Mouse (Mus musculus): ENCODE data around the gene Vps13a. TPM values are rescaled to one million over a fixed set of nuclear protein-coding genes. Genes with fewer than 3 reads are reported as not detected.

Vps13a gene
- polyA plus RNA-seq, 1 experiment from 2014 or later: 9.4 TPM

- Histone ChIP-seq H3K27ac (replicated peaks) (no peak overlapping the region), H3K4me3 (no peak overlapping the region), H3K36me3 (no peaks in the 10 kb centered on the region), H3K27me3 (ENCODE audit: low read depth, poor library complexity, severe bottlenecking) (no peaks in the 10 kb centered on the region), H3K4me1 (no peaks in the 10 kb centered on the region), H3K9me3 (replicated peaks) (no peaks in the 10 kb centered on the region)
- DNase-seq (ENCODE audit: low spot score): no peak
- WGBS: 89% methylated on average over 3 of the region's 3 CpGs
Observed at GRCm38 (mm10) chr19:16753151-16753550, 27.6 kb downstream of the Vps13a start.

GRCm38 (mm10) chr19:16736854-16737253, 43.9 kb downstream of the Vps13a start:
- 91% methylated on average over 4 of the region's 4 CpGs for WGBS
- H3K9me3 ChIP-seq (replicated peaks): no peaks in the 10 kb centered on the region
- H3K4me1 ChIP-seq: no peaks in the 10 kb centered on the region
- H3K4me3 ChIP-seq: no peak overlapping the region
- no peaks in the 10 kb centered on the region for H3K36me3 ChIP-seq
- H3K27me3 ChIP-seq (ENCODE audit: low read depth, poor library complexity, severe bottlenecking): no peaks in the 10 kb centered on the region
- DNase-seq (ENCODE audit: low spot score): no peak
- no peak overlapping the region for H3K27ac ChIP-seq (replicated peaks)

GRCm38 (mm10) chr19:16728729-16729128, 52.0 kb downstream of the Vps13a start:
- Histone ChIP-seq H3K4me3 (no peak overlapping the region), H3K9me3 (replicated peaks) (no peaks in the 10 kb centered on the region), H3K4me1 (no peaks in the 10 kb centered on the region), H3K36me3 (no peaks in the 10 kb centered on the region), H3K27ac (replicated peaks) (no peak overlapping the region), H3K27me3 (ENCODE audit: low read depth, poor library complexity, severe bottlenecking) (no peaks in the 10 kb centered on the region)
- WGBS: 66% methylated on average over 2 of the region's 2 CpGs
- DNase-seq (ENCODE audit: low spot score): no peak

- no peak for DNase-seq (ENCODE audit: low spot score)
- Histone ChIP-seq H3K27ac (replicated peaks) (no peak overlapping the region), H3K4me1 (no peaks in the 10 kb centered on the region), H3K27me3 (ENCODE audit: low read depth, poor library complexity, severe bottlenecking) (no peaks in the 10 kb centered on the region), H3K36me3 (peaks cover 5% of the 10 kb centered on the region), H3K4me3 (no peak overlapping the region), H3K9me3 (replicated peaks) (0 out of 2 replicates have a peak, but pooled peaks cover 4% of the 10 kb centered on the region)
- 96% methylated on average over 3 of the region's 3 CpGs for WGBS
Observed at GRCm38 (mm10) chr19:16715249-16715648, 65.5 kb downstream of the Vps13a start.

- 92% methylated on average over 1 of the region's 1 CpGs for WGBS
- DNase-seq (ENCODE audit: low spot score): no peak
- no peak overlapping the region for H3K4me3 ChIP-seq
- no peaks in the 10 kb centered on the region for H3K4me1 ChIP-seq
- H3K36me3 ChIP-seq: no peaks in the 10 kb centered on the region
- H3K9me3 ChIP-seq (replicated peaks): no peaks in the 10 kb centered on the region
- no peaks in the 10 kb centered on the region for H3K27me3 ChIP-seq (ENCODE audit: low read depth, poor library complexity, severe bottlenecking)
- no peak overlapping the region for H3K27ac ChIP-seq (replicated peaks)
Observed at GRCm38 (mm10) chr19:16701790-16702189, 78.9 kb downstream of the Vps13a start.

- no peak overlapping the region for H3K4me3 ChIP-seq
- H3K4me1 ChIP-seq: no peaks in the 10 kb centered on the region
- DNase-seq (ENCODE audit: low spot score): no peak
- no peak overlapping the region for H3K27ac ChIP-seq (replicated peaks)
- 0 out of 2 replicates have a peak, but pooled peaks cover 5% of the 10 kb centered on the region for H3K36me3 ChIP-seq
- no peaks in the 10 kb centered on the region for H3K9me3 ChIP-seq (replicated peaks)
- 96% methylated on average over 4 of the region's 4 CpGs for WGBS
- no peaks in the 10 kb centered on the region for H3K27me3 ChIP-seq (ENCODE audit: low read depth, poor library complexity, severe bottlenecking)
Observed at GRCm38 (mm10) chr19:16684922-16685321, 95.8 kb downstream of the Vps13a start.

- H3K27ac ChIP-seq (replicated peaks): no peak overlapping the region
- 85% methylated on average over 2 of the region's 2 CpGs for WGBS
- no peaks in the 10 kb centered on the region for H3K9me3 ChIP-seq (replicated peaks)
- H3K4me3 ChIP-seq: no peak overlapping the region
- 0 out of 2 replicates have a peak, but pooled peaks cover 5% of the 10 kb centered on the region for H3K36me3 ChIP-seq
- DNase-seq (ENCODE audit: low spot score): no peak
- no peaks in the 10 kb centered on the region for H3K27me3 ChIP-seq (ENCODE audit: low read depth, poor library complexity, severe bottlenecking)
- no peaks in the 10 kb centered on the region for H3K4me1 ChIP-seq
Observed at GRCm38 (mm10) chr19:16684210-16684609, 96.5 kb downstream of the Vps13a start.

- DNase-seq (ENCODE audit: low spot score): no peak
- peaks cover 8% of the 10 kb centered on the region for H3K4me1 ChIP-seq
- no peak overlapping the region for H3K4me3 ChIP-seq
- no peaks in the 10 kb centered on the region for H3K9me3 ChIP-seq (replicated peaks)
- no peaks in the 10 kb centered on the region for H3K27me3 ChIP-seq (ENCODE audit: low read depth, poor library complexity, severe bottlenecking)
- no peaks in the 10 kb centered on the region for H3K36me3 ChIP-seq
- peak overlapping the region; percentile 67 for H3K27ac ChIP-seq (replicated peaks)
- 33% methylated on average over 14 of the region's 14 CpGs for WGBS
Observed at GRCm38 (mm10) chr19:16625610-16626395, 154.9 kb downstream of the Vps13a start.

GRCm38 (mm10) chr19:16624994-16625393, 155.7 kb downstream of the Vps13a start:
- H3K9me3 ChIP-seq (replicated peaks): no peaks in the 10 kb centered on the region
- H3K4me3 ChIP-seq: no peak overlapping the region
- H3K36me3 ChIP-seq: no peaks in the 10 kb centered on the region
- DNase-seq (ENCODE audit: low spot score): no peak
- peaks cover 8% of the 10 kb centered on the region for H3K4me1 ChIP-seq
- H3K27me3 ChIP-seq (ENCODE audit: low read depth, poor library complexity, severe bottlenecking): no peaks in the 10 kb centered on the region
- H3K27ac ChIP-seq (replicated peaks): no peak overlapping the region

- Histone ChIP-seq H3K27ac (replicated peaks) (no peak overlapping the region), H3K4me1 (peaks cover 11% of the 10 kb centered on the region), H3K9me3 (replicated peaks) (no peaks in the 10 kb centered on the region), H3K4me3 (no peak overlapping the region), H3K36me3 (no peaks in the 10 kb centered on the region), H3K27me3 (ENCODE audit: low read depth, poor library complexity, severe bottlenecking) (no peaks in the 10 kb centered on the region)
- 95% methylated on average over 4 of the region's 4 CpGs for WGBS
- DNase-seq (ENCODE audit: low spot score): no peak
Observed at GRCm38 (mm10) chr19:16623154-16623553, 157.6 kb downstream of the Vps13a start.

- Histone ChIP-seq H3K9me3 (replicated peaks) (no peaks in the 10 kb centered on the region), H3K27me3 (ENCODE audit: low read depth, poor library complexity, severe bottlenecking) (no peaks in the 10 kb centered on the region), H3K36me3 (no peaks in the 10 kb centered on the region), H3K4me1 (no peaks in the 10 kb centered on the region), H3K4me3 (no peak overlapping the region), H3K27ac (replicated peaks) (no peak overlapping the region)
- 94% methylated on average over 6 of the region's 6 CpGs for WGBS
- no peak for DNase-seq (ENCODE audit: low spot score)
Observed at GRCm38 (mm10) chr19:16607634-16608033, 173.1 kb downstream of the Vps13a start.

- no peak overlapping the region for H3K27ac ChIP-seq (replicated peaks)
- peaks cover 8% of the 10 kb centered on the region for H3K4me1 ChIP-seq
- H3K27me3 ChIP-seq (ENCODE audit: low read depth, poor library complexity, severe bottlenecking): peaks cover 5% of the 10 kb centered on the region; the same call in 1 of the 2 replicates
- no peak overlapping the region for H3K4me3 ChIP-seq
- no peaks in the 10 kb centered on the region for H3K36me3 ChIP-seq
- 86% methylated on average over 8 of the region's 8 CpGs for WGBS
- DNase-seq (ENCODE audit: low spot score): no peak
- H3K9me3 ChIP-seq (replicated peaks): no peaks in the 10 kb centered on the region
Observed at GRCm38 (mm10) chr19:16602026-16602425, 178.7 kb downstream of the Vps13a start.

GRCm38 (mm10) chr19:16599298-16599970, 181.3 kb downstream of the Vps13a start:
- H3K9me3 ChIP-seq (replicated peaks): no peaks in the 10 kb centered on the region
- H3K36me3 ChIP-seq: no peaks in the 10 kb centered on the region
- H3K27ac ChIP-seq (replicated peaks): no peak overlapping the region
- 24% methylated on average over 9 of the region's 9 CpGs for WGBS
- H3K4me1 ChIP-seq: peaks cover 8% of the 10 kb centered on the region
- peak; percentile 71 for DNase-seq (ENCODE audit: low spot score)
- no peak overlapping the region for H3K4me3 ChIP-seq
- peaks cover 5% of the 10 kb centered on the region; the same call in 1 of the 2 replicates for H3K27me3 ChIP-seq (ENCODE audit: low read depth, poor library complexity, severe bottlenecking)

All from midbrain, embryonic 10.5 days (tissue).